Mouse (Mus musculus): ENCODE results near the gene Sh3bp4. TPM values are rescaled to one million over a fixed set of nuclear protein-coding genes. Genes with fewer than 3 reads are reported as not detected.

The Sh3bp4 gene
- polyA plus RNA-seq, 1 experiment from 2014 or later = 25.7 TPM

GRCm38 (mm10) chr1:89071371-89072142, 1.3 kb downstream of the Sh3bp4 start:
- no peaks in the 10 kb centered on the region for H3K36me3 ChIP-seq
- H3K4me3 ChIP-seq = peak overlapping the region; percentile 83
- peak overlapping the region; percentile 84 for H3K27ac ChIP-seq
- H3K9me3 ChIP-seq = no peaks in the 10 kb centered on the region
- peaks cover 55% of the 10 kb centered on the region for H3K4me1 ChIP-seq
- no peaks in the 10 kb centered on the region for H3K27me3 ChIP-seq
- H3K4me2 ChIP-seq (replicated peaks) = peak overlapping the region; percentile 64
- no peak for ATAC-seq (ENCODE audit: insufficient number of reproducible peaks, insufficient read depth, low FRiP score, low TSS enrichment)
- H3K9ac ChIP-seq = peak overlapping the region; percentile 86
- WGBS = 4% methylated on average over 15 of the region's 15 CpGs

DNA sequence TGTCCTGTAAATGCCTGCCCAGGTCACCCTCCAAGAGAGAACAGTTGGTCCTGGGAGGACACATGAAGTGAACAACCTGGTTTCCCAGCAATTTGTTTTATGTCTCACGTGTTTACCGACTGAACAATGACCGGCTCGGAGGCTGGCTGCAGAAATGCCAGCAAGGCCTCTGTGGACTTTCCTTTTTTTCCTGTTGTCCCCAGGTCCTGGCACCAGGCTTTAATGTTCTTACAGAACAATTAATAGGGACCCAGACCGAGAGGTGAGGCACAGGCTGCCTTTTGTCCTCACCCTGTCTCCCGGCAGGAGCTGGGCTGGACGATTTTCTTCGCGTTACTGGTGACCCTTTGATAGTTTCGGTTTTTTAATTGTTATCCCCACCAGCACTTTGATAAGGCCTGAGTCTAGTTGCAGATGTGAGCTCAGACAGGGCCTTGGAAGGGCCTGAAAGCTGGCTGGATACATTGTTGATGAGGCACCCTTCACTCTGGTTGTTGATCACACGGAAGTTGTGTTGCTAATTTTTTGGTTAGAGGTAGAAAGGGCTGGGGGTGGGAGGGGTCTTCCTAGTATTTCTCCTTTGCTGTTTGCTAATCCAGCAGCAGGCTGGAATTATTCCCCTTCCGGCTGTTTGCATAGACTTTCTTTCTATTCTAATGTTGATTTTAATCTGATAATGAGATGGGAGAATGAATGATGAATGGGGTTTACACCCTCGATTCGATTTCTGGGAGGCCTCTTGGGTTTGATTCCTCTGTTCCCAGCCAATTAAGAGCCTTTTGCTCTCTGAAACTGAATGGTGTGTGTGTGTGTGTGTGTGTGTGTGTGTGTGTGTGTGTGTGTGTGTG, 2.2 kb downstream of the Sh3bp4 start:
- no peak overlapping the region for H3K27ac ChIP-seq
- peak overlapping the region; percentile 64 for H3K4me2 ChIP-seq (replicated peaks)
- peaks cover 55% of the 10 kb centered on the region for H3K4me1 ChIP-seq

GRCm38 (mm10) chr1:89073291-89073846, 3.2 kb downstream of the Sh3bp4 start:
- 0 out of 2 replicates have a peak overlapping the region, but pooled peaks have one; percentile 8 for H3K9ac ChIP-seq
- no peak for ATAC-seq (ENCODE audit: insufficient number of reproducible peaks, insufficient read depth, low FRiP score, low TSS enrichment)
- H3K4me2 ChIP-seq (replicated peaks) = peak overlapping the region; percentile 64; the same call in 1 of the 2 replicates
- H3K4me1 ChIP-seq = peaks cover 57% of the 10 kb centered on the region
- no peak overlapping the region for H3K4me3 ChIP-seq
- H3K9me3 ChIP-seq = no peaks in the 10 kb centered on the region
- no peaks in the 10 kb centered on the region for H3K36me3 ChIP-seq
- H3K27ac ChIP-seq = no peak overlapping the region
- H3K27me3 ChIP-seq = no peaks in the 10 kb centered on the region
- 80% methylated on average over 5 of the region's 5 CpGs for WGBS

More for the DNA sequence above, 2.2 kb downstream of the Sh3bp4 start:
- 12% methylated on average over 14 of the region's 14 CpGs for WGBS
- Histone ChIP-seq H3K4me3 (peak overlapping the region; percentile 83), H3K9ac (peak overlapping the region; percentile 86), H3K9me3 (no peaks in the 10 kb centered on the region), H3K36me3 (no peaks in the 10 kb centered on the region), H3K27me3 (no peaks in the 10 kb centered on the region)
- ATAC-seq (ENCODE audit: insufficient number of reproducible peaks, insufficient read depth, low FRiP score, low TSS enrichment) = no peak

DNA sequence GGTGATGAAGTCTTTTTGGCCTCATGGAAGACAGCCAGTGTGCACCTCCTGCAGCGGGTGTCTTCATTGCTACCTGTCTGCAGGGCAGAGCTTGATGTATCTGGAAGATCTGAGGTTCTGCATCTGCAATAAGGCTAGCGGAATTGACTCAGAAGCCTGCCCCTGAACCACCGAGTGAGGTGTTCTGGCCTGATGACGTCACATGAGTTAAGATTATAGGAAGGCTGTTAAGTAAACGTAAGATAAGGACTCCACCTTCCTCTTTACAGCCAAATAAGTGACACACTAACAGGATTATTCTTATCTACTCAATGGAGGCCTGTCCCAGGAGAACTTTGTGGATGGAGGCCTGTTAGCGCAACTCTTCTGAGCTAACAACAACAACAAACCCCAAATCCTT, 4.5 kb downstream of the Sh3bp4 start:
- Histone ChIP-seq H3K4me2 (replicated peaks) (no peak overlapping the region), H3K4me3 (no peak overlapping the region), H3K4me1 (peaks cover 58% of the 10 kb centered on the region), H3K9me3 (no peaks in the 10 kb centered on the region), H3K27me3 (no peaks in the 10 kb centered on the region), H3K36me3 (no peaks in the 10 kb centered on the region), H3K27ac (0 out of 2 replicates have a peak overlapping the region, but pooled peaks have one; percentile 9), H3K9ac (no peak overlapping the region)
- ATAC-seq (ENCODE audit: insufficient number of reproducible peaks, insufficient read depth, low FRiP score, low TSS enrichment) = no peak
- whole genome bisulfite sequencing = 65% methylated on average over 6 of the region's 6 CpGs

DNA sequence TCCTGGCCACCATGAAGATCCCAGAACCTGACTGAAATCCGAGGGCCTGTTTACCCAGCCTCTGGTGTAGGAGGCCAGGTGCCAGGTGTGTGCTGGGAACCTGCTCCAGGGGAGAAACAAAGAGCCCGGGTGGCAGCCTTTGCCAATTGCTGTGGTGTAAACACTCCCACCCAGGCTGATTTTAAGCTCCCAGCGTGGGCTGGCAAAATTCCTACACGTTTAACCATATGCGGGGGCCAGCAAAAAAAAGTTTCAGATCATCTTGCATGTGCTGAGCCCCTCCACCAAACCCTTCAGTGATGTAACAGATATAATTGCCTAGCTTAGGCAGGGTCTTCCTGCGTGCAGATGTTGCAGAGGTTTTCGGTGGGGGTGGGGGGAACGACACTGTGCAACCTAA, 4.9 kb downstream of the Sh3bp4 start:
- Histone ChIP-seq H3K27me3 (no peaks in the 10 kb centered on the region), H3K4me3 (no peak overlapping the region), H3K36me3 (no peaks in the 10 kb centered on the region), H3K4me1 (peaks cover 56% of the 10 kb centered on the region), H3K27ac (0 out of 2 replicates have a peak overlapping the region, but pooled peaks have one; percentile 9), H3K9ac (no peak overlapping the region), H3K9me3 (no peaks in the 10 kb centered on the region), H3K4me2 (replicated peaks) (no peak overlapping the region)
- 36% methylated on average over 8 of the region's 8 CpGs for WGBS
- no peak for ATAC-seq (ENCODE audit: insufficient number of reproducible peaks, insufficient read depth, low FRiP score, low TSS enrichment)

DNA sequence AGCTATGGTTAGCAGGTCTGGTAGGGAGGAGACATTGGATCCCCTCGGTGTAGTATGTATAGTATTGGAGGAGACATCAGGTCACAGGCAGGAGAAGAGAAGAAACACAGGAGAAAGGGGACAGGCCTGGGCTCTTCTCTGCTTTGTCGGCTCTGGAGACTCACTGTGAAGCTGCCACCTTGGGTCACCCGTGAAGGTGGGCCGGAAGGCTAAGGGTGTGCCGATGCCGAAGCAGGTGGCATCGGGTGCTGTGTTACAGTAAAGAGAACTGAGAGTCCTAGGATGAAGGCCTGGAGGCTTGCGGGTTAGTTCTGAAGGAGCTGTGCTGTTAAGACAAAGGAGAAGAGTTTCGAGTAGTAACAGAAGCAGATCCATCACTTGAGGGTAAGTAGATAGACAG, 6.6 kb downstream of the Sh3bp4 start:
- H3K9ac ChIP-seq = no peak overlapping the region
- ATAC-seq (ENCODE audit: insufficient number of reproducible peaks, insufficient read depth, low FRiP score, low TSS enrichment) = no peak
- peaks cover 61% of the 10 kb centered on the region for H3K4me1 ChIP-seq
- no peak overlapping the region for H3K27ac ChIP-seq
- H3K9me3 ChIP-seq = no peaks in the 10 kb centered on the region
- no peaks in the 10 kb centered on the region for H3K36me3 ChIP-seq
- H3K4me3 ChIP-seq = no peak overlapping the region
- H3K27me3 ChIP-seq = no peaks in the 10 kb centered on the region
- 89% methylated on average over 9 of the region's 9 CpGs for WGBS
- H3K4me2 ChIP-seq (replicated peaks) = no peak overlapping the region

DNA sequence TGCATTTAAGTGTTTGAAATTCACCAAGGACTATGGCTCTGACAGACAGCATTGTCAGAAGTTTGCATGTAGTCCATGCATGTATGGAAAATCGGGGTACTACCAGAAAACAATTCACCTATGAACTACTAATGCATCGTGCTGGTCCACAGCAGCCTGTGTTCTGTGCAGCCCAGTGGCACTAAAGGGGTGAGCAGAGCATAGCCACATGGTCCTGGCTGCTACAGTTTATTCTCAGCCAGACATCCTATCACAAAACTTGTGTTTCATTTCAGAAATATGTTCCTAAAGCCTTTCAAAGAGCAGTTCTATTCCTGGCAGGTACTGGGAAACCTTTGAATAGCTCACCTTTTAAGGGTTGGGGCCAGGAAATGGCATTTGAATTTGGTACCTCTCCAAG, 8.0 kb downstream of the Sh3bp4 start:
- H3K9me3 ChIP-seq = no peaks in the 10 kb centered on the region
- H3K4me2 ChIP-seq (replicated peaks) = no peak overlapping the region
- H3K27me3 ChIP-seq = no peaks in the 10 kb centered on the region
- no peak overlapping the region for H3K27ac ChIP-seq
- no peaks in the 10 kb centered on the region for H3K36me3 ChIP-seq
- peaks cover 60% of the 10 kb centered on the region for H3K4me1 ChIP-seq
- no peak overlapping the region for H3K4me3 ChIP-seq
- ATAC-seq (ENCODE audit: insufficient number of reproducible peaks, insufficient read depth, low FRiP score, low TSS enrichment) = no peak
- H3K9ac ChIP-seq = no peak overlapping the region
- 70% methylated on average over 2 of the region's 2 CpGs for whole genome bisulfite sequencing

GRCm38 (mm10) chr1:89078730-89079129, 8.5 kb downstream of the Sh3bp4 start:
- no peaks in the 10 kb centered on the region for H3K9me3 ChIP-seq
- 38% methylated on average over 9 of the region's 9 CpGs for WGBS
- H3K4me1 ChIP-seq = peaks cover 56% of the 10 kb centered on the region
- no peak overlapping the region for H3K9ac ChIP-seq
- H3K27me3 ChIP-seq = no peaks in the 10 kb centered on the region
- no peak overlapping the region for H3K4me3 ChIP-seq
- 0 out of 2 replicates have a peak, but pooled peaks cover 3% of the 10 kb centered on the region for H3K36me3 ChIP-seq
- no peak overlapping the region for H3K27ac ChIP-seq
- no peak for ATAC-seq (ENCODE audit: insufficient number of reproducible peaks, insufficient read depth, low FRiP score, low TSS enrichment)
- no peak overlapping the region for H3K4me2 ChIP-seq (replicated peaks)

- no peak overlapping the region for H3K4me2 ChIP-seq (replicated peaks)
- H3K27ac ChIP-seq = no peak overlapping the region
- H3K36me3 ChIP-seq = 0 out of 2 replicates have a peak, but pooled peaks cover 5% of the 10 kb centered on the region
- peaks cover 52% of the 10 kb centered on the region for H3K4me1 ChIP-seq
- ATAC-seq (ENCODE audit: insufficient number of reproducible peaks, insufficient read depth, low FRiP score, low TSS enrichment) = no peak
- H3K9me3 ChIP-seq = no peaks in the 10 kb centered on the region
- no peaks in the 10 kb centered on the region for H3K27me3 ChIP-seq
- WGBS = 60% methylated on average over 2 of the region's 2 CpGs
- H3K4me3 ChIP-seq = no peak overlapping the region
- H3K9ac ChIP-seq = no peak overlapping the region
Observed at GRCm38 (mm10) chr1:89079239-89079638, 9.0 kb downstream of the Sh3bp4 start.

DNA sequence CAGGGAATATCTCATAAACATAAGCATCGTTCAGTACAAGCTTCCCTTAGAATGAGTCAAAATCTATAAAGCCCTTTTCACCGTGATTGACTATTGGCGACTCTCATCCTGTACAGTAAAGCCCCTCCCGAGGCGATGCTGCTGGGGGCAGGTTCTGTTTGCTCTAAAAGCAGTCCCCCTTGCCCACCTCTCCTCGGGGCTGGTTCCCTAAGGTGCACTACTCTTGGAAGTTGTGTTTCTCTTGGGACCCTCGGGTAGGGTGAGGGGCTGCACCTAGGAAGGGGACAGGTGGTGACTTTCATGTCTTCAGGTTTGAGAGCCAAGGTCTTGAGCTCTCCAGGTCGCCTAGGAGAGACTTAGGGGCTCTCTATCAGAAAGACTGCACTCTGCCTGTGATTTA, 10.2 kb downstream of the Sh3bp4 start:
- no peak overlapping the region for H3K4me3 ChIP-seq
- no peak overlapping the region for H3K4me2 ChIP-seq (replicated peaks)
- ATAC-seq (ENCODE audit: insufficient number of reproducible peaks, insufficient read depth, low FRiP score, low TSS enrichment) = no peak
- no peak overlapping the region for H3K9ac ChIP-seq
- H3K4me1 ChIP-seq = peaks cover 46% of the 10 kb centered on the region
- H3K9me3 ChIP-seq = no peaks in the 10 kb centered on the region
- H3K27ac ChIP-seq = no peak overlapping the region
- H3K27me3 ChIP-seq = no peaks in the 10 kb centered on the region
- 81% methylated on average over 8 of the region's 8 CpGs for WGBS
- H3K36me3 ChIP-seq = 0 out of 2 replicates have a peak, but pooled peaks cover 5% of the 10 kb centered on the region

GRCm38 (mm10) chr1:89080795-89081194, 10.6 kb downstream of the Sh3bp4 start:
- Histone ChIP-seq H3K36me3 (0 out of 2 replicates have a peak, but pooled peaks cover 5% of the 10 kb centered on the region), H3K27ac (no peak overlapping the region), H3K9ac (no peak overlapping the region), H3K27me3 (no peaks in the 10 kb centered on the region), H3K4me3 (no peak overlapping the region), H3K9me3 (no peaks in the 10 kb centered on the region), H3K4me2 (replicated peaks) (no peak overlapping the region), H3K4me1 (peaks cover 47% of the 10 kb centered on the region)
- ATAC-seq (ENCODE audit: insufficient number of reproducible peaks, insufficient read depth, low FRiP score, low TSS enrichment) = no peak
- 57% methylated on average over 5 of the region's 5 CpGs for WGBS
